8 mouse cellular contexts compared by ENCODE assay signal in genomic region chr19:18713357-18713756, GRCm38 (mm10). TPM values are rescaled to one million over a fixed set of nuclear protein-coding genes. Genes with fewer than 3 reads are reported as not detected.
DNase-seq lines count a peak whose midpoint lies in the region; ATAC-seq and TF ChIP-seq lines count a peak whose summit lies in the region.
"Not testable (repeated sequence)": the region's sequence is repeated elsewhere in the genome, so short reads cannot be mapped to it uniquely, and the experiment has no call there.

No protein-coding gene starts in this region.

- not testable (repeated sequence) for H3K9me3 ChIP-seq in forebrain, embryonic 10.5 days; heart, embryonic 15.5 days (replicated peaks); liver, embryonic 16.5 days (replicated peaks; ENCODE audit: control insufficient read depth, low read length); stomach, embryonic 14.5 days (ENCODE audit: control insufficient read depth, low read depth, low read length)

- H3K4me1 ChIP-seq in bone marrow macrophage, adult 2 months (ENCODE audit: control insufficient read depth, insufficient read depth, low read length), result peaks cover 13% of the 10 kb centered on the region
- H3K4me1 ChIP-seq in forebrain, embryonic 10.5 days, result peaks cover 20% of the 10 kb centered on the region
- peaks cover 42% of the 10 kb centered on the region for H3K4me1 ChIP-seq in heart, embryonic 15.5 days (replicated peaks)
- peaks cover 26% of the 10 kb centered on the region for H3K4me1 ChIP-seq in liver, embryonic 16.5 days (ENCODE audit: control insufficient read depth, low read depth, low read length)
- H3K4me1 ChIP-seq in stomach, embryonic 14.5 days (ENCODE audit: control insufficient read depth, insufficient read depth, low read length), result not testable (repeated sequence)

- H3K27ac ChIP-seq in bone marrow macrophage, adult 2 months (ENCODE audit: insufficient read depth, low read depth, low read length), result peak overlapping the region; percentile 19; the same call in 1 of the 2 replicates
- peak overlapping the region; percentile 93 for H3K27ac ChIP-seq in forebrain, embryonic 10.5 days
- H3K27ac ChIP-seq in heart, embryonic 15.5 days, result peak overlapping the region; percentile 97
- H3K27ac ChIP-seq in liver, embryonic 16.5 days (ENCODE audit: low read length), result peak overlapping the region; percentile 86
- H3K27ac ChIP-seq in stomach, embryonic 14.5 days (ENCODE audit: low read length), result peak overlapping the region; percentile 55

- ATAC-seq in heart, embryonic 15.5 days (replicated peaks; ENCODE audit: insufficient number of reproducible peaks, insufficient read depth, low FRiP score, low read depth), result peak; percentile 63
- ATAC-seq in liver, embryonic 16.5 days (ENCODE audit: low read depth), result peak; percentile 40
- ATAC-seq in stomach, embryonic 14.5 days (ENCODE audit: insufficient number of reproducible peaks, insufficient read depth, low FRiP score, low read depth), result peak; percentile 57

- TF ChIP-seq CTCF in bone marrow macrophage, adult 2 months (IDR thresholded peaks at IDR 0.05; ENCODE audit: low read depth, low read length), result not testable (repeated sequence)

- TF ChIP-seq POLR2A in bone marrow macrophage, adult 2 months (IDR thresholded peaks at IDR 0.05; ENCODE audit: borderline replicate concordance, low read depth, low read length), result not testable (repeated sequence)

- H3K27me3 ChIP-seq in forebrain, embryonic 10.5 days (ENCODE audit: poor library complexity, severe bottlenecking); heart, embryonic 15.5 days; liver, embryonic 16.5 days (ENCODE audit: control insufficient read depth, insufficient read depth, low read depth, low read length); stomach, embryonic 14.5 days (ENCODE audit: control insufficient read depth, insufficient read depth, low read length): not testable (repeated sequence)

- peak; percentile 72 to 76 for DNase-seq in B cell, adult 2 months
- peak; percentile 29 for DNase-seq in forebrain, embryonic 10.5 days (ENCODE audit: extremely low spot score, low spot score)
- peak; percentile 55 to 79 for DNase-seq in kidney, postnatal 25 days
- peak; percentile 64 for DNase-seq in neural tube, embryonic 10.5 days (ENCODE audit: extremely low spot score, low spot score)

- peak overlapping the region; percentile 78 for H3K9ac ChIP-seq in heart, embryonic 15.5 days
- peak overlapping the region; percentile 97 for H3K9ac ChIP-seq in liver, embryonic 16.5 days (ENCODE audit: low read depth, low read length)
- peak overlapping the region; percentile 80 for H3K9ac ChIP-seq in stomach, embryonic 14.5 days (replicated peaks; ENCODE audit: low read depth, low read length)

- peak overlapping the region; percentile 66 for H3K4me3 ChIP-seq in bone marrow macrophage, adult 2 months (ENCODE audit: insufficient read depth, low read length)
- peak overlapping the region; percentile 84 for H3K4me3 ChIP-seq in forebrain, embryonic 10.5 days
- H3K4me3 ChIP-seq in heart, embryonic 15.5 days, result peak overlapping the region; percentile 77
- H3K4me3 ChIP-seq in liver, embryonic 16.5 days (ENCODE audit: low read depth, low read length), result peak overlapping the region; percentile 99
- H3K4me3 ChIP-seq in stomach, embryonic 14.5 days (ENCODE audit: low read depth, low read length), result peak overlapping the region; percentile 92

- H3K36me3 ChIP-seq in forebrain, embryonic 10.5 days (replicated peaks), result peaks cover 16% of the 10 kb centered on the region
- not testable (repeated sequence) for H3K36me3 ChIP-seq in heart, embryonic 15.5 days; stomach, embryonic 14.5 days (ENCODE audit: control insufficient read depth, insufficient read depth, low read length)
- peaks cover 11% of the 10 kb centered on the region for H3K36me3 ChIP-seq in liver, embryonic 16.5 days (ENCODE audit: control insufficient read depth, insufficient read depth)

- H3K4me2 ChIP-seq in heart, embryonic 15.5 days, result peak overlapping the region; percentile 90
- H3K4me2 ChIP-seq in liver, embryonic 16.5 days (ENCODE audit: low read depth, low read length), result peak overlapping the region; percentile 81
- peak overlapping the region; percentile 88 for H3K4me2 ChIP-seq in stomach, embryonic 14.5 days (replicated peaks; ENCODE audit: low read depth, low read length)

- WGBS in forebrain, embryonic 10.5 days, result under 1% methylated on average over 46 of the region's 46 CpGs
- WGBS in heart, embryonic 15.5 days, result 0% methylated on average over 43 of the region's 46 CpGs
- WGBS in liver, embryonic 16.5 days (ENCODE audit: insufficient replicate concordance), result under 1% methylated on average over 39 of the region's 46 CpGs
- under 1% methylated on average over 42 of the region's 46 CpGs for WGBS in stomach, embryonic 14.5 days

RNA-seq across cellular contexts. Expression of gene D030056L22Rik, which starts 0.4 kb away (rescaled TPM):
- 9.5 and 11.5 TPM in 2 replicates for polyA plus RNA-seq in bone marrow macrophage, adult 2 months (2012; ENCODE audit: insufficient read depth, insufficient read length, missing spikeins)
- 43.8 and 45.1 TPM in 2 replicates for polyA plus RNA-seq in forebrain, embryonic 10.5 days (2016; fragmentation: Nextera tagmentation; extraction: Ambion mirVana)
- 27.9 TPM in 2 replicates for polyA plus RNA-seq in heart, embryonic 15.5 days (2015; fragmentation: Nextera tagmentation; extraction: Ambion mirVana)
- 24.2 and 26.6 TPM in 2 replicates for polyA plus RNA-seq in liver, embryonic 16.5 days (2015; fragmentation: Nextera tagmentation; extraction: Ambion mirVana)
- 30.9 and 31.1 TPM in 2 replicates for polyA plus RNA-seq in stomach, embryonic 14.5 days (2014; fragmentation: Nextera tagmentation; extraction: Ambion mirVana)

RNA-seq across cellular contexts. Expression of gene Trpm6, which starts 36.4 kb away (rescaled TPM):
- polyA plus RNA-seq in bone marrow macrophage, adult 2 months (2012; ENCODE audit: insufficient read depth, insufficient read length, missing spikeins), result not detected in 2 replicates
- 0.21 and 0.30 TPM in 2 replicates for polyA plus RNA-seq in forebrain, embryonic 10.5 days (2016; fragmentation: Nextera tagmentation; extraction: Ambion mirVana)
- polyA plus RNA-seq in heart, embryonic 15.5 days (2015; fragmentation: Nextera tagmentation; extraction: Ambion mirVana), result 0.30 and 0.37 TPM in 2 replicates
- 0.01 and 0.02 TPM in 2 replicates for polyA plus RNA-seq in liver, embryonic 16.5 days (2015; fragmentation: Nextera tagmentation; extraction: Ambion mirVana)
- polyA plus RNA-seq in stomach, embryonic 14.5 days (2014; fragmentation: Nextera tagmentation; extraction: Ambion mirVana), result 0.23 and 0.27 TPM in 2 replicates

RNA-seq across cellular contexts. Expression of gene Carnmt1, which starts 42.8 kb away (rescaled TPM):
- polyA plus RNA-seq in bone marrow macrophage, adult 2 months (2012; ENCODE audit: insufficient read depth, insufficient read length, missing spikeins), result 6.7 and 10.8 TPM in 2 replicates
- polyA plus RNA-seq in forebrain, embryonic 10.5 days (2016; fragmentation: Nextera tagmentation; extraction: Ambion mirVana), result 25.6 and 28.0 TPM in 2 replicates
- polyA plus RNA-seq in heart, embryonic 15.5 days (2015; fragmentation: Nextera tagmentation; extraction: Ambion mirVana), result 23.5 and 25.4 TPM in 2 replicates
- polyA plus RNA-seq in liver, embryonic 16.5 days (2015; fragmentation: Nextera tagmentation; extraction: Ambion mirVana), result 12.0 and 12.6 TPM in 2 replicates
- 31.0 and 33.4 TPM in 2 replicates for polyA plus RNA-seq in stomach, embryonic 14.5 days (2014; fragmentation: Nextera tagmentation; extraction: Ambion mirVana)

Comparison
In these comparisons a context has a peak if more than half of its experiments do, and no peak if none do; other contexts are left out.
1. Peak in every context shown above with its lines: DNase-seq, ATAC-seq, H3K4me3 ChIP-seq and H3K27ac ChIP-seq.
2. H3K27ac ChIP-seq: peak in every context shown above with its lines; median percentile 97 in heart, embryonic 15.5 days; 93 in forebrain, embryonic 10.5 days; 86 in liver, embryonic 16.5 days; 55 in stomach, embryonic 14.5 days; 19 in bone marrow macrophage, adult 2 months.